Mouse (Mus musculus) c-Kit-negative CD71-positive TER-119-positive erythroid progenitor cells, embryonic 14.5 days (primary cell): ENCODE data around the gene Lama5.
"Not testable (repeated sequence)": the region's sequence is repeated elsewhere in the genome, so short reads cannot be mapped to it uniquely, and the experiment has no call there.

Experiments
- DNase-seq: peaks from one replicate; pipeline ENCODE4 v3.0.0-alpha.2; 2013; ENCODE audit warnings: low read depth, low spot score

Gene Lama5

GRCm38 (mm10) chr2:180225762-180226378 is at the start of gene Lama5:
TSS of gene Lama5 (minus strand) at chr2:180225859.
- DNase-seq: no peak

GRCm38 (mm10) chr2:180274523-180274922 is 48.9 kb upstream of the Lama5 start:
- no peak for DNase-seq

GRCm38 (mm10) chr2:180273394-180274244 is 48.0 kb upstream of the Lama5 start, which contains the start of gene Cables2:
TSS of gene Cables2 (minus strand) at chr2:180273496.
- DNase-seq: peak; percentile 89

- DNase-seq: no peak
These were observed 47.2 kb upstream of the Lama5 start for GRCm38 (mm10) chr2:180272884-180273321.

- DNase-seq: no peak
These were observed 46.2 kb upstream of the Lama5 start for GRCm38 (mm10) chr2:180271804-180272395.

GRCm38 (mm10) chr2:180270537-180271255 is 45.0 kb upstream of the Lama5 start:
- no peak for DNase-seq

GRCm38 (mm10) chr2:180269329-180269728 is 43.7 kb upstream of the Lama5 start:
- no peak for DNase-seq

- no peak for DNase-seq
These were observed 42.3 kb upstream of the Lama5 start for GRCm38 (mm10) chr2:180267955-180268354.

GRCm38 (mm10) chr2:180262891-180263290 is 37.2 kb upstream of the Lama5 start:
- DNase-seq: no peak

GRCm38 (mm10) chr2:180262441-180262840 is 36.8 kb upstream of the Lama5 start:
- no peak for DNase-seq

- no peak for DNase-seq
These were observed 36.2 kb upstream of the Lama5 start for GRCm38 (mm10) chr2:180261901-180262300.

GRCm38 (mm10) chr2:180260610-180261480 is 35.2 kb upstream of the Lama5 start:
- no peak for DNase-seq

GRCm38 (mm10) chr2:180259826-180260609 is 34.4 kb upstream of the Lama5 start:
- DNase-seq: not testable (repeated sequence)

- not testable (repeated sequence) for DNase-seq
These were observed 33.4 kb upstream of the Lama5 start for GRCm38 (mm10) chr2:180258951-180259484.

GRCm38 (mm10) chr2:180257963-180258865 is 32.6 kb upstream of the Lama5 start:
- DNase-seq: no peak

- peak; percentile 97 for DNase-seq
These were observed 31.4 kb upstream of the Lama5 start, which contains the start of gene Rps21 for GRCm38 (mm10) chr2:180257001-180257521. TSS of gene Rps21 (plus strand) at chr2:180257377.

- DNase-seq: no peak
These were observed 30.8 kb upstream of the Lama5 start for GRCm38 (mm10) chr2:180256296-180257000.

- no peak for DNase-seq
These were observed 30.0 kb upstream of the Lama5 start for GRCm38 (mm10) chr2:180255701-180256100.
